9 mouse cellular contexts compared by ENCODE assay signal in genomic region chr10:125917436-125917871, GRCm38 (mm10). TPM values are rescaled to one million over a fixed set of nuclear protein-coding genes. Genes with fewer than 3 reads are reported as not detected.
DNase-seq lines count a peak whose midpoint lies in the region; ATAC-seq lines count a peak whose summit lies in the region.
"Had no signal": no experiment of that assay in that cellular context is flagged by ENCODE, and none has a peak within 500 bp of the region (broad histone marks: within the 10 kb centered on the region; RNA-seq: fewer than 3 reads in every experiment).

No protein-coding gene starts in this region.

- H3K27ac ChIP-seq in heart, embryonic 13.5 days (replicated peaks): no peak overlapping the region
- H3K27ac ChIP-seq in midbrain, embryonic 12.5 days (replicated peaks): no peak overlapping the region

- H3K4me2 ChIP-seq in heart, embryonic 13.5 days: peak overlapping the region; percentile 55
- peak overlapping the region; percentile 34 for H3K4me2 ChIP-seq in midbrain, embryonic 12.5 days (replicated peaks)

- no peaks in the 10 kb centered on the region for H3K36me3 ChIP-seq in heart, embryonic 13.5 days
- H3K36me3 ChIP-seq in midbrain, embryonic 12.5 days: no peaks in the 10 kb centered on the region

- no peaks in the 10 kb centered on the region for H3K9me3 ChIP-seq in heart, embryonic 13.5 days
- H3K9me3 ChIP-seq in midbrain, embryonic 12.5 days: no peaks in the 10 kb centered on the region

- DNase-seq in heart, postnatal 4 days: no peak
- peak; percentile 81 for DNase-seq in R1 (ENCODE audit: low read depth, low spot score)
- peak; percentile 53 for DNase-seq in forelimb bud, embryonic 11.5 days (ENCODE audit: low read depth, low spot score)
- DNase-seq in ovary, postnatal 10 days (ENCODE audit: low spot score): no peak
- no peak for DNase-seq in natural killer cell, adult 2 months (ENCODE audit: low spot score in 2 of 2)
- no peak for DNase-seq in gastrocnemius, adult 18-20 months (ENCODE audit: low spot score)
- DNase-seq: lung, postnatal 10 days had no signal

- peak overlapping the region; percentile 24 for H3K4me3 ChIP-seq in heart, embryonic 13.5 days
- no peak overlapping the region for H3K4me3 ChIP-seq in midbrain, embryonic 12.5 days

- 8% methylated on average over 9 of the region's 9 CpGs for WGBS in heart, embryonic 13.5 days
- whole genome bisulfite sequencing in midbrain, embryonic 12.5 days: 16% methylated on average over 9 of the region's 9 CpGs

- H3K27me3 ChIP-seq in heart, embryonic 13.5 days (replicated peaks): 0 out of 2 replicates have a peak, but pooled peaks cover 6% of the 10 kb centered on the region
- no peaks in the 10 kb centered on the region; the same call in 1 of the 2 replicates for H3K27me3 ChIP-seq in midbrain, embryonic 12.5 days

- peaks cover 8% of the 10 kb centered on the region for H3K4me1 ChIP-seq in heart, embryonic 13.5 days
- H3K4me1 ChIP-seq in midbrain, embryonic 12.5 days: peaks cover 4% of the 10 kb centered on the region

- no peak for ATAC-seq in heart, embryonic 13.5 days (ENCODE audit: extremely low read depth, insufficient number of reproducible peaks, low FRiP score, low TSS enrichment)
- ATAC-seq in midbrain, embryonic 12.5 days (ENCODE audit: low FRiP score, low read depth): peak; percentile 51; the same call in 1 of the 2 replicates

- H3K9ac ChIP-seq in heart, embryonic 13.5 days: no peak overlapping the region
- H3K9ac ChIP-seq in midbrain, embryonic 12.5 days (replicated peaks): no peak overlapping the region

RNA-seq across cellular contexts. Expression of gene Lrig3, which starts 48.5 kb away (rescaled TPM):
- 1.9 and 2.1 TPM in 2 replicates for polyA plus RNA-seq in heart, embryonic 13.5 days (2015; fragmentation: Nextera tagmentation; extraction: Ambion mirVana)
- total RNA-seq in heart, postnatal 4 days (2021): 1 to 10 TPM; 3.5 to 4.0 TPM
- polyA plus RNA-seq in midbrain, embryonic 12.5 days (2016; fragmentation: Nextera tagmentation; extraction: Ambion mirVana): 11.7 and 15.4 TPM in 2 replicates
- 1 to 10 TPM; 2.8 to 3.2 TPM for total RNA-seq in gastrocnemius, adult 18-20 months (2021)

Comparison
In these comparisons a context has a peak if more than half of its experiments do, and no peak if none do; other contexts are left out.
1. DNase-seq: peak in R1 (single experiment) and forelimb bud, embryonic 11.5 days (single experiment); none in heart, postnatal 4 days (single experiment), ovary, postnatal 10 days (single experiment), natural killer cell, adult 2 months (0 of 2) and gastrocnemius, adult 18-20 months (single experiment).